Mouse (Mus musculus) heart, embryonic 14.5 days (tissue): ENCODE measurements around the gene Cabp4. TPM values are rescaled to one million over a fixed set of nuclear protein-coding genes. Genes with fewer than 3 reads are reported as not detected.

ENCODE experiments used
- ATAC-seq: fragments of 200-750 bp; cut with Nextera tagmentation; 2 replicates; pipeline ENCODE4 v1.8.0; 2017; ENCODE audit warnings: low read depth, moderate TSS enrichment; ENCODE audit not compliant: insufficient number of reproducible peaks, insufficient read depth, low FRiP score
- H3K27ac ChIP-seq, 2 experiments: fragments of 200-500 bp in 1 of 2; fragments of 300-500 bp in 1 of 2; sonication (generic) in 1 of 2; replicated peaks in 1 of 2; 2 replicates each; pipeline ENCODE4 v1.5.1; 2012 to 2014; ENCODE audit warnings: low read depth in 2 of 2, low read length in 2 of 2, control low read depth in 1 of 2, mild to moderate bottlenecking in 1 of 2, mixed read lengths in 1 of 2; ENCODE audit not compliant: control insufficient read depth in 1 of 2, insufficient read depth in 1 of 2
- H3K27me3 ChIP-seq: fragments of 300-500 bp; sonication (generic); 2 replicates; pipeline ENCODE4 v1.6.1; 2014; ENCODE audit warnings: mild to moderate bottlenecking, low read length, control low read depth; ENCODE audit not compliant: control insufficient read depth, insufficient read depth
- H3K36me3 ChIP-seq: fragments of 300-500 bp; sonication (generic); 2 replicates; pipeline ENCODE4 v1.6.1; 2014; ENCODE audit warnings: mild to moderate bottlenecking, control low read depth, low read length, mixed read lengths; ENCODE audit not compliant: control insufficient read depth, insufficient read depth
- H3K4me1 ChIP-seq, 2 experiments: fragments of 200-500 bp in 1 of 2; fragments of 300-500 bp in 1 of 2; sonication (generic) in 1 of 2; 2 replicates each; pipeline ENCODE4 v1.6.1; 2012 to 2014; ENCODE audit warnings: low read length in 2 of 2, control low read depth in 1 of 2, mixed read lengths in 1 of 2; ENCODE audit not compliant: control insufficient read depth in 2 of 2, insufficient read depth in 2 of 2
- H3K4me2 ChIP-seq: fragments of 300-500 bp; sonication (generic); 2 replicates; pipeline ENCODE4 v1.6.1; 2014; ENCODE audit warnings: mild to moderate bottlenecking, low read length
- H3K4me3 ChIP-seq, 2 experiments: fragments of 200-500 bp in 1 of 2; fragments of 300-500 bp in 1 of 2; sonication (generic) in 1 of 2; 2 replicates each; pipeline ENCODE4 v1.5.1; 2012 to 2014; ENCODE audit warnings: low read length in 2 of 2, mild to moderate bottlenecking in 2 of 2, control low read depth in 1 of 2, low read depth in 1 of 2, moderate library complexity in 1 of 2; ENCODE audit not compliant: control insufficient read depth in 1 of 2, insufficient read depth in 1 of 2
- H3K9ac ChIP-seq: fragments of 300-500 bp; sonication (generic); 2 replicates; pipeline ENCODE4 v1.6.1; 2014; ENCODE audit warnings: mild to moderate bottlenecking, low read length
- H3K9me3 ChIP-seq: fragments of 300-500 bp; sonication (generic); 2 replicates; pipeline ENCODE4 v1.6.1; 2016; ENCODE audit warnings: low read length, control low read depth; ENCODE audit not compliant: control insufficient read depth
- WGBS: fragments of 180-500 bp; shearing (Covaris S2); extraction: QIAGEN DNeasy Blood & Tissue Kit; methylation state at CpG from one replicate; pipeline ENCODE4 v1.1.7; 2014; 5-methylcytosine and 5-hydroxymethylcytosine counted together
- polyA plus RNA-seq: library from polyadenylated mRNA; unstranded; fragments of >200 nt; fragmentation: Nextera tagmentation; extraction: Ambion mirVana; gene quantifications from 2 replicates; pipeline ENCODE4 v1.2.1, GENCODE M21; 2014

The Cabp4 gene
- polyA plus RNA-seq, 1 experiment from 2014 or later: not detected

GRCm38 (mm10) chr19:4153232-4153654 lies 9.4 kb upstream of the Cabp4 start, which contains the start of gene Ptprcap:
Gene Ptprcap, plus strand, starts transcription at chr19:4153604.
- H3K9me3 ChIP-seq: no peaks in the 10 kb centered on the region
- ATAC-seq: no peak
- H3K4me2 ChIP-seq: no peak within 1 kb of the TSS
- H3K4me1 ChIP-seq: peaks cover 11 to 21% of the 10 kb centered on the region in 2 experiments
- H3K27me3 ChIP-seq: no peaks in the 10 kb centered on the region
- no peak within 1 kb of the TSS for H3K4me3 ChIP-seq
- H3K9ac ChIP-seq: no peak within 1 kb of the TSS
- H3K36me3 ChIP-seq: peaks cover 78% of the 10 kb centered on the region
- WGBS: 47% methylated on average over 11 of the region's 11 CpGs
- 0 out of 4 replicates have a peak within 1 kb of the TSS, but pooled peaks of 1 of the 2 experiments have one; percentile 24 for H3K27ac ChIP-seq

- H3K9ac ChIP-seq: no peak overlapping the region
Measured at GRCm38 (mm10) chr19:4152445-4153231, 8.8 kb upstream of the Cabp4 start.

DNA sequence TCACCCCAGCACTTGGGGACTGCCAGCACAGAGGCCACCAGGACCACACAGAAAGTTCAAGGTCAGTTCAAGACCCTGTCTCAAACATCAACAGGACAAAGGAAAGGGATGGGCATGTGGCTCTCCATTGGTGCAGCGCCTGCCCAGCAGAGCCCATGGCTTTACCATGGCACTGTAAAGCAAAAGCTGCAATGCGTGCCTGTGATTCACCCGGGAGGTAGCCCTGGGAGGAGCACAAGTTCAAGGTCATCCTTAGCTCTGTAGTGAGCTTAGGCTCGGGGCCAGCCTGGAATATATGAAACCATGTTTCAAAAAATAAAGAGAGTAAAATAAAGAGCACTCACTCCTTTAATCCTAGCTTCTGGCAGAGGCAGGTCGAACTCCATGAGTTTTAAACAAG lies 8.1 kb upstream of the Cabp4 start:
- Histone ChIP-seq H3K4me2 (no peak overlapping the region), H3K4me1 (peaks cover 11 to 26% of the 10 kb centered on the region in 2 experiments), H3K9ac (no peak overlapping the region), H3K36me3 (peaks cover 64% of the 10 kb centered on the region), H3K4me3 (no peak overlapping the region), H3K27me3 (no peaks in the 10 kb centered on the region), H3K27ac (no peak overlapping the region; a peak in 1 of 4 replicates), H3K9me3 (no peaks in the 10 kb centered on the region)
- no peak for ATAC-seq
- WGBS: 83% methylated on average over 5 of the region's 5 CpGs

More at GRCm38 (mm10) chr19:4152445-4153231, 8.8 kb upstream of the Cabp4 start:
- Histone ChIP-seq H3K27me3 (no peaks in the 10 kb centered on the region), H3K4me3 (no peak overlapping the region), H3K4me1 (peaks cover 11 to 26% of the 10 kb centered on the region in 2 experiments), H3K9me3 (no peaks in the 10 kb centered on the region), H3K4me2 (no peak overlapping the region), H3K36me3 (peaks cover 72% of the 10 kb centered on the region), H3K27ac (0 out of 4 replicates have a peak overlapping the region, but pooled peaks of 1 of the 2 experiments have one; percentile 24)
- 89% methylated on average over 8 of the region's 8 CpGs for WGBS
- no peak for ATAC-seq

DNA sequence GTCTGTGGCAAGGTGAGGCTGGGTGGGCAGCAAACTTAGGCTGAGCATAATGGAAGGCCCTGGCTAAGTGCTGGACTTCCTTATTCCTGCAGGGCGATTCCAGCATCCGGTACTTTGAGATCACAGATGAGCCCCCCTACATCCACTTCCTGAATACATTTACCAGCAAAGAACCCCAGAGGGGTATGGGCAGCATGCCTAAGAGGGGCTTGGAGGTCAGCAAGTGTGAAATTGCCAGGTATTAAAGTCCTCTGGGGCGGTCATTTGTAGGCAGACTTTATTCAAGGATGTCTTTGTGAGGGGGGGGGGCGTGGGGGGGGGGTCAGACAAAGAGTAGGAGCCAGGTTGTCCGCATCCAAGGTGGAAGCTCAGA lies 7.6 kb upstream of the Cabp4 start:
- Histone ChIP-seq H3K4me1 (peaks cover 11 to 26% of the 10 kb centered on the region in 2 experiments), H3K9ac (no peak overlapping the region), H3K36me3 (peaks cover 60% of the 10 kb centered on the region), H3K27ac (no peak overlapping the region), H3K4me3 (no peak overlapping the region), H3K27me3 (no peaks in the 10 kb centered on the region), H3K4me2 (no peak overlapping the region), H3K9me3 (no peaks in the 10 kb centered on the region)
- no peak for ATAC-seq
- WGBS: 98% methylated on average over 3 of the region's 5 CpGs

- Histone ChIP-seq H3K27me3 (no peaks in the 10 kb centered on the region), H3K4me1 (peaks cover 11 to 26% of the 10 kb centered on the region in 2 experiments), H3K4me2 (no peak overlapping the region), H3K9me3 (no peaks in the 10 kb centered on the region; the same call in 1 of the 2 replicates), H3K9ac (no peak overlapping the region), H3K27ac (no peak overlapping the region), H3K4me3 (no peak overlapping the region), H3K36me3 (peaks cover 54% of the 10 kb centered on the region)
- 90% methylated on average over 22 of the region's 22 CpGs for WGBS
- no peak for ATAC-seq
Measured at GRCm38 (mm10) chr19:4150567-4151487, 7.0 kb upstream of the Cabp4 start.

DNA sequence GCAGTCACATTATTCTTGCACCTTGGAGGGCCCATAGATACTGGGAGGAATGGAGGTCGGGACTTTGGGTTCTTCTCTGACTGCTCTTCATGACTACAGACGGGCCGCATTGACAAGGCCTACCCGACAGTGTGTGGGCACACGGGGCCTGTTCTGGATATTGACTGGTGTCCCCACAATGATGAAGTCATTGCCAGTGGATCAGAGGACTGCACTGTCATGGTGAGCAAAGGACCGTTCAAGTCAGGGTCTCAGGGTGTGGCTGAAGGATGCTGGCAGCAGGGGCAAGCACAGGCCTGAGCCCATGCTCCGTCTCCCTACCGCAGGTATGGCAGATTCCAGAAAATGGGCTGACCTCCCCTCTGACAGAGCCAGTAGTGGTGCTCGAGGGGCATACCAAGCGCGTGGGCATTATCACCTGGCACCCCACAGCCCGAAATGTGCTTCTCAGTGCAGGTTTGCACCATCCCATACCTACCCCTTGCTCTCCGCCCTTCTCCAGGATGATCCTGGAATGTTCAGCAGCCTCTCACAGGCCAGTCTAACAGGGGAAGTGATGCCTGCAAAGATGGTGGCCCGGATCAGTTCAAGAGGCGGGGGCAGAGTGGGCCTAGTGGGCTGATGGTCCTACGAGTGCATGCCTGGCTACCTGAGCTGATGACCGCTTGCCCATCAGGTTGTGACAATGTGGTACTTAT lies 6.1 kb upstream of the Cabp4 start:
- WGBS: 93% methylated on average over 17 of the region's 17 CpGs
- peak overlapping the region; percentile 73 for H3K4me2 ChIP-seq
- H3K27me3 ChIP-seq: no peaks in the 10 kb centered on the region
- no peaks in the 10 kb centered on the region; the same call in 1 of the 2 replicates for H3K9me3 ChIP-seq
- no peak for ATAC-seq
- H3K4me3 ChIP-seq: peak overlapping the region in 1 of 2 experiments; percentile 93; a peak in 2 of 4 replicates
- H3K9ac ChIP-seq: peak overlapping the region; percentile 96
- H3K4me1 ChIP-seq: peaks cover 11 to 26% of the 10 kb centered on the region in 2 experiments
- peaks cover 46% of the 10 kb centered on the region for H3K36me3 ChIP-seq
- no peak overlapping the region for H3K27ac ChIP-seq

DNA sequence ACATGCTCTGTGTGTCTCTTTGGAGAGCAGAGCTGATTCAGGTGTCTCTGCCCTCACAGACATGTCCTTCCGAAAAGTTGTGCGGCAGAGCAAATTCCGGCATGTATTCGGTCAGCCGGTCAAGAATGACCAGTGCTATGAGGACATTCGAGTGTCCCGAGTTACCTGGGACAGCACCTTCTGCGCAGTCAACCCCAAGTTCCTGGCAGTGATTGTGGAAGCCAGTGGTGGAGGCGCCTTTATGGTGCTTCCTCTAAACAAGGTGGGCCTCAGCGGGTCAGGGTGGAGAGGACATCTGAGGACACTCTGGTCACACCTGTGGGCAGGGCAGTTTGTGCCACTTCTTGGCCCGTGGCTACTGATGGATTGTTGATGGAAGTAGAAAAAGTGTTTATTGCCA lies 5.5 kb upstream of the Cabp4 start:
- ATAC-seq: no peak
- H3K36me3 ChIP-seq: peaks cover 46% of the 10 kb centered on the region
- H3K9ac ChIP-seq: peak overlapping the region; percentile 96
- peaks cover 11 to 26% of the 10 kb centered on the region in 2 experiments for H3K4me1 ChIP-seq
- WGBS: 76% methylated on average over 11 of the region's 11 CpGs
- H3K27me3 ChIP-seq: no peaks in the 10 kb centered on the region
- H3K4me3 ChIP-seq: peak overlapping the region; percentile 69 to 93
- peak overlapping the region; percentile 73 for H3K4me2 ChIP-seq
- no peaks in the 10 kb centered on the region; the same call in 1 of the 2 replicates for H3K9me3 ChIP-seq
- H3K27ac ChIP-seq: peak overlapping the region in 1 of 2 experiments; percentile 82; a peak in 1 of 4 replicates
